Mouse (Mus musculus): Measurements from ENCODE around the gene Gm17387. TPM values are rescaled to one million over a fixed set of nuclear protein-coding genes. Genes with fewer than 3 reads are reported as not detected.

The Gm17387 gene
- total and polyA plus RNA-seq, 2 experiments: not detected

GRCm38 (mm10) chr7:141060426-141061242 lies 31.7 kb downstream of the Gm17387 start, which contains the start of gene B4galnt4:
TSS of gene B4galnt4 (plus strand) at chr7:141061104.
- H3K9ac ChIP-seq (ENCODE audit: low read depth, low read length): no peak within 1 kb of the TSS
- peak within 1 kb of the TSS; percentile 33; the same call in 1 of the 2 replicates for H3K4me3 ChIP-seq (ENCODE audit: insufficient read depth, low read depth, low read length)
- H3K79me2 ChIP-seq (ENCODE audit: control insufficient read depth, insufficient read depth, low read length): no peaks in the 10 kb centered on the region
- H3K36me3 ChIP-seq (ENCODE audit: control insufficient read depth, insufficient read depth, low read length): no peaks in the 10 kb centered on the region
- H3K4me1 ChIP-seq (ENCODE audit: control insufficient read depth, insufficient read depth, low read length): peaks cover 8% of the 10 kb centered on the region
- 4% methylated on average over 72 of the region's 72 CpGs for WGBS
- peaks cover 10% of the 10 kb centered on the region for H3K27me3 ChIP-seq (ENCODE audit: control insufficient read depth, insufficient read depth, low read length)
- DNase-seq (ENCODE audit: extremely low read depth, low read depth, low spot score): no peak
- no peak for TF ChIP-seq CTCF (IDR thresholded peaks at IDR 0.05; ENCODE audit: low read depth, low read length)
- no peak for TF ChIP-seq POLR2A (IDR thresholded peaks at IDR 0.05; ENCODE audit: extremely low read depth, insufficient read depth, low read length)
- H3K27ac ChIP-seq (replicated peaks; ENCODE audit: insufficient read depth, low read depth, low read length): no peak within 1 kb of the TSS

- no peak overlapping the region for H3K4me3 ChIP-seq (ENCODE audit: insufficient read depth, low read depth, low read length)
- no peaks in the 10 kb centered on the region for H3K36me3 ChIP-seq (ENCODE audit: control insufficient read depth, insufficient read depth, low read length)
- no peak overlapping the region for H3K9ac ChIP-seq (ENCODE audit: low read depth, low read length)
- no peak for DNase-seq (ENCODE audit: extremely low read depth, low read depth, low spot score)
- peaks cover 8% of the 10 kb centered on the region for H3K4me1 ChIP-seq (ENCODE audit: control insufficient read depth, insufficient read depth, low read length)
- TF ChIP-seq CTCF (IDR thresholded peaks at IDR 0.05; ENCODE audit: low read depth, low read length) (no peak), POLR2A (IDR thresholded peaks at IDR 0.05; ENCODE audit: extremely low read depth, insufficient read depth, low read length) (no peak)
- no peak overlapping the region for H3K27ac ChIP-seq (replicated peaks; ENCODE audit: insufficient read depth, low read depth, low read length)
- WGBS: 13% methylated on average over 37 of the region's 37 CpGs
- no peaks in the 10 kb centered on the region for H3K79me2 ChIP-seq (ENCODE audit: control insufficient read depth, insufficient read depth, low read length)
- H3K27me3 ChIP-seq (ENCODE audit: control insufficient read depth, insufficient read depth, low read length): peaks cover 10% of the 10 kb centered on the region
Observed at GRCm38 (mm10) chr7:141061269-141061692, 32.4 kb downstream of the Gm17387 start.

- no peak overlapping the region for H3K27ac ChIP-seq (replicated peaks; ENCODE audit: insufficient read depth, low read depth, low read length)
- no peaks in the 10 kb centered on the region for H3K79me2 ChIP-seq (ENCODE audit: control insufficient read depth, insufficient read depth, low read length)
- 92% methylated on average over 7 of the region's 7 CpGs for WGBS
- TF ChIP-seq CTCF (IDR thresholded peaks at IDR 0.05; ENCODE audit: low read depth, low read length): no peak
- H3K4me1 ChIP-seq (ENCODE audit: control insufficient read depth, insufficient read depth, low read length): peaks cover 8% of the 10 kb centered on the region
- H3K27me3 ChIP-seq (ENCODE audit: control insufficient read depth, insufficient read depth, low read length): peaks cover 10% of the 10 kb centered on the region
- no peak overlapping the region for H3K4me3 ChIP-seq (ENCODE audit: insufficient read depth, low read depth, low read length)
- no peak overlapping the region for H3K9ac ChIP-seq (ENCODE audit: low read depth, low read length)
- H3K36me3 ChIP-seq (ENCODE audit: control insufficient read depth, insufficient read depth, low read length): no peaks in the 10 kb centered on the region
- no peak for DNase-seq (ENCODE audit: extremely low read depth, low read depth, low spot score)
Observed at GRCm38 (mm10) chr7:141062525-141062924, 33.6 kb downstream of the Gm17387 start.

GRCm38 (mm10) chr7:141063353-141063752 lies 34.4 kb downstream of the Gm17387 start:
- no peak for TF ChIP-seq CTCF (IDR thresholded peaks at IDR 0.05; ENCODE audit: low read depth, low read length)
- no peak for TF ChIP-seq POLR2A (IDR thresholded peaks at IDR 0.05; ENCODE audit: extremely low read depth, insufficient read depth, low read length)
- WGBS: 94% methylated on average over 3 of the region's 3 CpGs
- H3K27me3 ChIP-seq (ENCODE audit: control insufficient read depth, insufficient read depth, low read length): peaks cover 10% of the 10 kb centered on the region

GRCm38 (mm10) chr7:141064175-141064574 lies 35.2 kb downstream of the Gm17387 start:
- no peak overlapping the region for H3K27ac ChIP-seq (replicated peaks; ENCODE audit: insufficient read depth, low read depth, low read length)
- 20% methylated on average over 7 of the region's 7 CpGs for WGBS
- H3K79me2 ChIP-seq (ENCODE audit: control insufficient read depth, insufficient read depth, low read length): no peaks in the 10 kb centered on the region
- peaks cover 10% of the 10 kb centered on the region for H3K27me3 ChIP-seq (ENCODE audit: control insufficient read depth, insufficient read depth, low read length)
- no peak for DNase-seq (ENCODE audit: extremely low read depth, low read depth, low spot score)
- no peak overlapping the region for H3K9ac ChIP-seq (ENCODE audit: low read depth, low read length)
- H3K36me3 ChIP-seq (ENCODE audit: control insufficient read depth, insufficient read depth, low read length): no peaks in the 10 kb centered on the region
- peaks cover 8% of the 10 kb centered on the region for H3K4me1 ChIP-seq (ENCODE audit: control insufficient read depth, insufficient read depth, low read length)
- no peak for TF ChIP-seq CTCF (IDR thresholded peaks at IDR 0.05; ENCODE audit: low read depth, low read length)
- TF ChIP-seq POLR2A (IDR thresholded peaks at IDR 0.05; ENCODE audit: extremely low read depth, insufficient read depth, low read length): no peak
- H3K4me3 ChIP-seq (ENCODE audit: insufficient read depth, low read depth, low read length): no peak overlapping the region

More at GRCm38 (mm10) chr7:141063353-141063752, 34.4 kb downstream of the Gm17387 start:
- Histone ChIP-seq H3K36me3 (ENCODE audit: control insufficient read depth, insufficient read depth, low read length) (no peaks in the 10 kb centered on the region), H3K9ac (ENCODE audit: low read depth, low read length) (no peak overlapping the region), H3K4me1 (ENCODE audit: control insufficient read depth, insufficient read depth, low read length) (peaks cover 8% of the 10 kb centered on the region), H3K4me3 (ENCODE audit: insufficient read depth, low read depth, low read length) (no peak overlapping the region), H3K79me2 (ENCODE audit: control insufficient read depth, insufficient read depth, low read length) (no peaks in the 10 kb centered on the region), H3K27ac (replicated peaks; ENCODE audit: insufficient read depth, low read depth, low read length) (no peak overlapping the region)
- no peak for DNase-seq (ENCODE audit: extremely low read depth, low read depth, low spot score)

GRCm38 (mm10) chr7:141064576-141064975 lies 35.6 kb downstream of the Gm17387 start:
- peaks cover 8% of the 10 kb centered on the region for H3K4me1 ChIP-seq (ENCODE audit: control insufficient read depth, insufficient read depth, low read length)
- DNase-seq (ENCODE audit: extremely low read depth, low read depth, low spot score): peak; percentile 62
- peaks cover 10% of the 10 kb centered on the region for H3K27me3 ChIP-seq (ENCODE audit: control insufficient read depth, insufficient read depth, low read length)
- WGBS: 20% methylated on average over 7 of the region's 7 CpGs
- H3K27ac ChIP-seq (replicated peaks; ENCODE audit: insufficient read depth, low read depth, low read length): no peak overlapping the region
- no peak overlapping the region for H3K4me3 ChIP-seq (ENCODE audit: insufficient read depth, low read depth, low read length)
- no peak overlapping the region for H3K9ac ChIP-seq (ENCODE audit: low read depth, low read length)
- TF ChIP-seq CTCF (IDR thresholded peaks at IDR 0.05; ENCODE audit: low read depth, low read length): no peak
- no peak for TF ChIP-seq POLR2A (IDR thresholded peaks at IDR 0.05; ENCODE audit: extremely low read depth, insufficient read depth, low read length)
- H3K36me3 ChIP-seq (ENCODE audit: control insufficient read depth, insufficient read depth, low read length): no peaks in the 10 kb centered on the region
- H3K79me2 ChIP-seq (ENCODE audit: control insufficient read depth, insufficient read depth, low read length): no peaks in the 10 kb centered on the region

Data from liver, adult 2 months (tissue).